Mouse (Mus musculus) midbrain, postnatal 0 days (tissue): ENCODE data around the gene Magi2. TPM values are rescaled to one million over a fixed set of nuclear protein-coding genes. Genes with fewer than 3 reads are reported as not detected.

ENCODE experiments used
- ATAC-seq: fragments of 200-750 bp; cut with Nextera tagmentation; 2 replicates; pipeline ENCODE4 v1.8.0; 2017; ENCODE audit warnings: moderate number of reproducible peaks, mild to moderate bottlenecking, moderate TSS enrichment, moderate library complexity; ENCODE audit not compliant: low FRiP score
- DNase-seq: peaks from one replicate; pipeline ENCODE4 v3.0.0-alpha.2; 2015; ENCODE audit warnings: low spot score
- H3K27ac ChIP-seq: fragments of 300-500 bp; sonication (generic); 2 replicates; pipeline ENCODE4 v1.5.1; 2014; ENCODE audit warnings: low read depth, mild to moderate bottlenecking, low read length, mixed read lengths
- H3K27me3 ChIP-seq: fragments of 300-500 bp; sonication (generic); 2 replicates; pipeline ENCODE4 v1.6.1; 2014; ENCODE audit warnings: low read length, control low read depth, mixed read lengths; ENCODE audit not compliant: insufficient read depth
- H3K36me3 ChIP-seq: fragments of 300-500 bp; sonication (generic); 2 replicates; pipeline ENCODE4 v1.6.1; 2014; ENCODE audit warnings: low read length, control low read depth, mixed read lengths; ENCODE audit not compliant: insufficient read depth
- H3K4me1 ChIP-seq: fragments of 300-500 bp; sonication (generic); 2 replicates; pipeline ENCODE4 v1.6.1; 2014; ENCODE audit warnings: mild to moderate bottlenecking, control low read depth, antibody characterized with exemption, low read length, mixed read lengths; ENCODE audit not compliant: insufficient read depth
- H3K4me2 ChIP-seq: fragments of 300-500 bp; sonication (generic); 2 replicates; pipeline ENCODE4 v1.6.1; 2014; ENCODE audit warnings: low read depth, mild to moderate bottlenecking, low read length, mixed read lengths; ENCODE audit not compliant: poor library complexity, severe bottlenecking
- H3K4me3 ChIP-seq: fragments of 300-500 bp; sonication (generic); 2 replicates; pipeline ENCODE4 v1.5.1; 2014; ENCODE audit warnings: low read depth, mild to moderate bottlenecking, low read length, moderate library complexity
- H3K9ac ChIP-seq: fragments of 300-500 bp; sonication (generic); replicated peaks from 2 replicates; pipeline ENCODE4 v1.6.1; 2014; ENCODE audit warnings: mild to moderate bottlenecking, low read length, moderate library complexity, mixed read lengths; ENCODE audit not compliant: poor library complexity, severe bottlenecking
- H3K9me3 ChIP-seq: fragments of 300-500 bp; sonication (generic); 2 replicates; pipeline ENCODE4 v1.6.1; 2016; ENCODE audit warnings: low read length, control low read depth
- CTCF ChIP-seq: IDR thresholded peaks from 2 replicates; pipeline ENCODE4 v1.5.1; 2016; ENCODE audit warnings: antibody characterized with exemption, mild to moderate bottlenecking
- WGBS: fragments of 180-500 bp; shearing (Covaris S2); extraction: QIAGEN DNeasy Blood & Tissue Kit; methylation state at CpG from one replicate; pipeline ENCODE4 v1.1.7; 2014; 5-methylcytosine and 5-hydroxymethylcytosine counted together
- polyA plus RNA-seq: library from polyadenylated mRNA; unstranded; fragments of >200 nt; fragmentation: Nextera tagmentation; extraction: Ambion mirVana; gene quantifications from 2 replicates; pipeline ENCODE4 v1.2.1, GENCODE M21; 2015
- total RNA-seq: library from RNA; depleted of rRNA; stranded (reverse); fragments of >200 nt; gene quantifications from 2 replicates; pipeline ENCODE4 v1.2.3, GENCODE M21; 2014

Gene Magi2
- total and polyA plus RNA-seq, 2 experiments from 2014 or later: 20.0 to 59.3 TPM

DNA sequence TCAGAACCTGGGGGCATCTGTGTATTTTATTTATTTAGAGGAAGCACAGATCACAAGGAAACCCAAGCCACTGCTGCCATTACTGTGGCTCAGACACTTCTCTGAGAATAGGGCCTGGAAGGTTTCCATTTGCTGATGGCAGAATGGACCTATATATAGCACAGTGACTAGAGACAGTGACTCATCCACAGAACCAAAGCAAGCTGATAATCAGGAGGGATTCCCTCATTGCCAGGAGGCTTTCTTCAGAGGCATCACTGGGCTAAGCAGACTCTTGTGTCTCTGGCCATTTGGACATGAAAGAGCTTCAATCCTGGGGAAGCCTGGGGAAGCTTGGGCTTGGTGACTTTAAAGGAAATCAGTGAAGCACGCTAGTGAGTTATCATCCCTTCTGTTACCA lies 1445.0 kb downstream of the Magi2 start:
- no peaks in the 10 kb centered on the region for H3K9me3 ChIP-seq
- no peaks in the 10 kb centered on the region for H3K27me3 ChIP-seq
- no peak overlapping the region for H3K27ac ChIP-seq
- no peak for DNase-seq
- no peaks in the 10 kb centered on the region for H3K4me1 ChIP-seq
- ATAC-seq: no peak
- TF ChIP-seq CTCF: no peak
- no peak overlapping the region for H3K4me2 ChIP-seq
- 0 out of 2 replicates have a peak, but pooled peaks cover 3% of the 10 kb centered on the region for H3K36me3 ChIP-seq
- no peak overlapping the region for H3K9ac ChIP-seq
- WGBS: 58% methylated on average over 1 of the region's 1 CpGs
- no peak overlapping the region for H3K4me3 ChIP-seq

DNA sequence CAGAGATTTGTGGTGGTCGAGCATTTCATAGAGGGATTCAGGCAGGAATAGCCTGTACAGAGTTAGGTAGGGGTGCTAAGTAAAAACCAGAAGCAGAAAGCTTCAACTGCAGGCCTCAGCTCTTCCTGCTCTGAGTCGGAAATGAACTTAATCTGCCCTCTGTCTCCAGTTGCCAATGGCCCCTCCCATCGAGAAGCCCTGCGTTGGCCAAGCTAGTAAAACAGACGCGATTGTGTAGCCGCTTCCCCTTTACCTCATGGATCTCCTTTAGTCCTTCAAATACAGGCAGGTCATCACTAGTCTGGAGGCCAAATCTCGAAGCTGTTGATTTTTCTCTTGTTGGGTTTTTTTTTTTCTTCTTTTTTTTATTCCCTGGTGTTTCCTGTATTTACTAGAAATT lies 1447.7 kb downstream of the Magi2 start:
- no peak overlapping the region for H3K9ac ChIP-seq

DNA sequence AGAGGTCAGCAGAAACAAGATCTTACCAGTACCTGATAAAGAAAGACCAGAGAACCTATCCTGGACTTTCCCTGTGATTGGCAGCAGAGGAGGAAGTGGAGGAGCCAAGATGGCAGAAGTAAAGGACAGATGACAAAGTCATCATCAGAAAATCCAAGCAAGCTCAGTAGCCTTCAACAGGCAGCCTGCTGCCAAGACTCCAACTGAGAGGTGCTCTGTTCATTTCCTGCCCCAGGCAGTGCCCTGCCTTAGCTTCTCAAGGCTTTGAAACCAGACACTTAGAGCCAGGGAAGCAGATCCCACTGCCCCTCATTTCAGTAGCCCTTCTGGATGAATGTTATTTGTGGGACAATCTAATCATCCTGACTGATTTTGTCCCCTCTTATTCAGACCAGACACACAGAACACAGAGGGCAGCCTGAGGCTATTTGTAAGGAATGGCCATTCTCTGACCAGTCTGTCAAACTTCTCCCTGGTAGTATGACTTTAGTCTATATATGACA lies 1448.4 kb downstream of the Magi2 start:
- Histone ChIP-seq H3K36me3 (no peaks in the 10 kb centered on the region), H3K27me3 (no peaks in the 10 kb centered on the region), H3K4me2 (no peak overlapping the region), H3K27ac (no peak overlapping the region), H3K9ac (no peak overlapping the region), H3K4me3 (no peak overlapping the region), H3K9me3 (no peaks in the 10 kb centered on the region), H3K4me1 (no peaks in the 10 kb centered on the region)
- DNase-seq (no peak), ATAC-seq (no peak)
- TF ChIP-seq CTCF: no peak

More for the DNA sequence above, 1447.7 kb downstream of the Magi2 start:
- Histone ChIP-seq H3K4me2 (no peak overlapping the region), H3K36me3 (no peaks in the 10 kb centered on the region), H3K27me3 (no peaks in the 10 kb centered on the region), H3K9me3 (no peaks in the 10 kb centered on the region), H3K4me3 (no peak overlapping the region), H3K27ac (no peak overlapping the region), H3K4me1 (no peaks in the 10 kb centered on the region)
- WGBS: 75% methylated on average over 8 of the region's 8 CpGs
- no peak for ATAC-seq
- no peak for TF ChIP-seq CTCF
- no peak for DNase-seq

DNA sequence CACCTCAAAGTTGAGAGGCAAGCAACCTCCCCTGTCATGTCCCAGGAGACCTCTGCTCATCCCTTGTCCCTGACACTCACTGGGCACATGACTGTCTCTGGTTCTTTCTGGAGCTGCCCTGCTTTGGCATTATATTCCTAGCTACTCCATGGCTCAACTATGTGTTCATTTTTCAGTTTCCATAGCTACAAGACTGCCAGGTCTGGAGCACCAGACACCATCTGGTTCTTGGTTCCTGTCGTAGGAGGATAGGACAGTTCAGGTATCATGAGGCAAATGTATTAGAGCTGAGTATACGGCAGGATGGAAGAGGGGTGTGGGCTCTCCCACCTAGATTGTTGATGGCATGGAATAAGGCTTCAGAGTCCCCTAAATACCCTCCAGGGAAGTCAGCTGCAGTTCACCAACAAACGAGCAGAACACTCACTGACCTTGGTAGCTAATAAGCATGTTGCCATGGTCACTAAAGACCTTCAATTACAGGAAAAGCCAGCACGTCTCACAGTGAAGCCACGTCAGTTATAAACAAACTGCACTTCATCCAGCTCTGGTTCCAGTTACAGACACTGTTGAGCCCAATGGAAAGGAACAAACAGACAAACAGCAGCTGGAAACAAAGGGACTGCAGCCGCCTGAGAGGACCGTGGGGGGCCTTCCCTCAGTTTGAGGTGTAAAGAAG lies 1449.5 kb downstream of the Magi2 start:
- DNase-seq: peak; percentile 59
- H3K4me2 ChIP-seq: no peak overlapping the region
- H3K9me3 ChIP-seq: no peaks in the 10 kb centered on the region
- no peak overlapping the region for H3K27ac ChIP-seq
- no peaks in the 10 kb centered on the region for H3K36me3 ChIP-seq
- ATAC-seq: peak; percentile 68
- H3K27me3 ChIP-seq: no peaks in the 10 kb centered on the region
- 16% methylated on average over 7 of the region's 7 CpGs for WGBS
- H3K9ac ChIP-seq: no peak overlapping the region
- H3K4me1 ChIP-seq: no peaks in the 10 kb centered on the region
- no peak for TF ChIP-seq CTCF
- no peak overlapping the region for H3K4me3 ChIP-seq

DNA sequence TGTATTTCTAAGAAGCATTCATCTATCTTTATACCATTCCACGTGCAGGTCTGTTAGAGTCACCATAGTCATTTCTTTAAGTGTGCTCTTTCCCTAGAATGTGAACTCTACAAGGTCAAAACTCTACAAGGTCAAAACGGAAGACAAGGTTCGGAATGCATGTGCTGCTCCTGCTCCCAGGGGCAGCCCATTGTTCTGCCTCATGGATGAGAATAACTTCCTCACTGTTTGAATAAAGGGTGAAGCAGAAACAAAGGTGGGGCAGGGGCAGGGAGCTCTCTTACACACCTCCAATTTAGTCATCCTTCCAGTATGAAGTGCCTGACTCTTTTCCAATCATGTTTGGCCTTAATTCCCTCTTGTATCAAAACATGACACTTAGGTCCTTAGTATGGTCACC lies 1450.4 kb downstream of the Magi2 start:
- H3K9me3 ChIP-seq: no peaks in the 10 kb centered on the region
- TF ChIP-seq CTCF: no peak
- no peak for ATAC-seq
- 56% methylated on average over 3 of the region's 3 CpGs for WGBS
- H3K27ac ChIP-seq: no peak overlapping the region
- no peaks in the 10 kb centered on the region for H3K27me3 ChIP-seq
- no peak for DNase-seq
- H3K9ac ChIP-seq: no peak overlapping the region
- no peaks in the 10 kb centered on the region for H3K36me3 ChIP-seq
- H3K4me2 ChIP-seq: no peak overlapping the region
- H3K4me1 ChIP-seq: no peaks in the 10 kb centered on the region; the same call in 1 of the 2 replicates
- no peak overlapping the region for H3K4me3 ChIP-seq

DNA sequence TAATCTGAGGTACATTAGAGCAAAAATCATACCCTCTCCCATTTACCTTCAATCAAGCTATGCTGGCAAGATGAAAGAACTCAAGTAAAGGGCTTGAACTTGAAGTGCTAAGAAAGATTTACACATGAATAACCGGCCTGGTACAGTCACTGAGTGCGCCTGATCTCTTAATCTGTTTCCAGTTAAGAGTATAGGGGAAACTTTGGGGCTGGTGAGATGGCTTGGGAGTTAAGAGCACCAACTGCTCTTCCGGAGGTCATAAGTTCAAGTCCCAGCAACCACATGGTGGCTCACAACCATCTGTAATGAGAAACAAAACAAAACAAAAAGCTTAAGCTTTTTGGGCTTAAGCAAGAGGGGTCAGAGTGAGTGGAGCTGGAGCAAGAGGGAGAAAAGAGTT lies 1451.7 kb downstream of the Magi2 start:
- no peak overlapping the region for H3K9ac ChIP-seq
- H3K27me3 ChIP-seq: no peaks in the 10 kb centered on the region
- no peak for ATAC-seq
- no peak for TF ChIP-seq CTCF
- no peak overlapping the region for H3K4me3 ChIP-seq
- no peak overlapping the region for H3K27ac ChIP-seq
- H3K4me2 ChIP-seq: no peak overlapping the region
- DNase-seq: no peak
- 69% methylated on average over 3 of the region's 3 CpGs for WGBS
- H3K36me3 ChIP-seq: no peaks in the 10 kb centered on the region
- no peaks in the 10 kb centered on the region; the same call in 1 of the 2 replicates for H3K4me1 ChIP-seq
- no peaks in the 10 kb centered on the region for H3K9me3 ChIP-seq
